Mouse (Mus musculus): ENCODE results near the gene Hist1h4f. TPM values are rescaled to one million over a fixed set of nuclear protein-coding genes. Genes with fewer than 3 reads are reported as not detected.
"Not testable (repeated sequence)": the region's sequence is repeated elsewhere in the genome, so short reads cannot be mapped to it uniquely, and the experiment has no call there.

Gene Hist1h4f
- total RNA-seq, 2 experiments from 2014 or later = 110 to 3,291 TPM

DNA sequence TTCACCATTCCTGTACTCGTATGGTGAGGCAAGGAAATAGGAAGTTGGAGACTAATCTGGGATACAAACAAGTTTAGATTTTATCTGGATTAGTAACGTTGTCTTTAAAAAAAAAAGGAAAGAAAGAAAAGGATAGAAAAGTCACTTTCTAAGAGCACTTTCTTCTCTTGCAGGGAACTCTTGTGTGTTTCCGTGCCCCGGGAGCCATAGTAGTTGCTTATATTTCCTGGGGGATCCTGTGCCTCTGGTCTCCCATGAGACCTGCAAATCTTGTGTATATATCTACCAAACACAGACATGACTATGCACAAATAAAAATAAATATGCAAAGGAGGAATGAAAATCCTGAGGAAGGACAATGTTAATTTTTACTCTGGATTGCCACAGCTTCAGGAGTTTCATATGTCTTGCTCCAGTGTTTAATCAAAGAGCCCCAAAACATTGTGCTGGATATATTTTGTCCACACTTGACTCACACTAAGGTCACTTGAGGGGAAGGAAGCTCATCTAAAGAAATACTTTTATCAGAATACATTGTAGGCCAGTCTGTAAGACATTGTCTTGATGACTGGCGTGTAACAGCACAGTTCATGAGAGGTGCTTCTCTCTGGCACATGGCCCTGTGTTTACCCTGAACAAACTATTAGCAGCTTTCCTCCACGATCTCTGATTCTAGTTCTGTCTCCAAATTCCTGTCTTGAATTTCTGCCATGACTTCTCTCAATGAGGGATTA is 25.6 kb upstream of the Hist1h4f start:
- no peak for ATAC-seq (ENCODE audit: poor library complexity, severe bottlenecking)

DNA sequence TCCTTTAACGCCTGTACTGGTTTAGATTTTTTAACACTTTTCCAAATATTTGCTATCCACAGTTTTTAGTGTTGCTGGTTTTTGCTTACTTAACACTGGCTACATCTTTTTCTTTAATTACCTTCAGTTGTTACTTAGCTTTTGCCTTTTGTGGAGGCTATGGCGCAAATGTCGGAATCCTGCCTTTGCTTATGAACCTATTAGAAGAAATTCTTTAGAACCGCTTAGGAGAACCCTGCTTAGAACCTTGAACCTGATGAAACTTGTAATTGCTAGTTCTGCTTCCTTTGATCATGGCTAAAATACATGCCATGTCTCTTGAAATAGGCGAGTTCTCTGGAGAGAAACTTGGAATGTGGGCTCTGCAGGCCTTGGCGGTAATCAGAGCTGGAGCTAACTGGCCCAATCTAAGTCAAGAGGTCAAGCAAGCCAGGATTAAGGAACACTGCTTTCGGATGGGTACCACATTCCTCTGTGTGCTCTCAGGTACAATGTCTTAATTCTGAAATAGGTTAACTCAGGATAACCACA is 25.0 kb upstream of the Hist1h4f start:
- no peak for ATAC-seq (ENCODE audit: poor library complexity, severe bottlenecking)

DNA sequence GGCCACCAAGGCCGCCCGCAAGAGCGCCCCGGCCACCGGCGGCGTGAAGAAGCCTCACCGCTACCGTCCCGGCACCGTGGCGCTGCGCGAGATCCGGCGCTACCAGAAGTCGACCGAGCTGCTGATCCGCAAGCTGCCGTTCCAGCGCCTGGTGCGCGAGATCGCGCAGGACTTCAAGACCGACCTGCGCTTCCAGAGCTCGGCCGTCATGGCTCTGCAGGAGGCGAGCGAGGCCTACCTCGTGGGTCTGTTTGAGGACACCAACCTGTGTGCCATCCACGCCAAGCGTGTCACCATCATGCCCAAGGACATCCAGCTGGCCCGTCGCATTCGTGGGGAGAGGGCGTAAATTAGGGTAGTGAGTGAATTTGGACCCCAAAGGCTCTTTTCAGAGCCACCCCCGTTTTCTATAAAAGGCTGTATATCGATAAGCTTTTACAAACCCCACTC is 24.4 kb upstream of the Hist1h4f start:
- ATAC-seq (ENCODE audit: poor library complexity, severe bottlenecking) = not testable (repeated sequence)

DNA sequence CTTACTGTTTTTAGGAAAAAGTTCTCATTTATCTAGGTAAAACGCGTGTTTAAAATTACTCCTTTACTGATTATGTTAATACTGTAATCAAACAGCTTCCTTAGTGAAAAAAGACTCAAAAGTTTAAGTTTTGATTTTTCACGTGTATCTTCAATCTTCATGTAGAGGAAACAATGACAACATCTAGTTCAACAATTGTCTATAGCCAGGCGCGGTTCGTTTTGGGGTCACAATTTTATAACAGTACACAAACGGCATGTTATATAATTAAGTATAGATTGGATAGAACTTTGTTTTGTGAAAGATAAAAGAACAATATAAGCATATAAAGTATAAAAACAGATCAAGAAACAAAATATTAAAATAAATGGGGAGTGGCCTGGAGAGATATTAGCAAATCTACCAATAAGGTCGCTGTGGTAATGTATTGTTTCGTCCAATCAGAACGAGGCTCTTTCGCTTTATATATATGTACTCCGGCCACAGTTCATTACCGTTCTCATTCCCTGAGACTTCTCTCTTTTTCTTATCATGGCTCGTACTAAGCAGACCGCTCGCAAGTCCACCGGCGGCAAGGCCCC is 23.9 kb upstream of the Hist1h4f start, which contains the start of gene Hist1h3d:
Gene Hist1h3d (plus strand): TSS at position 493 of the 581 bp plus-strand sequence.
- peak; percentile 39 for ATAC-seq (ENCODE audit: poor library complexity, severe bottlenecking)

DNA sequence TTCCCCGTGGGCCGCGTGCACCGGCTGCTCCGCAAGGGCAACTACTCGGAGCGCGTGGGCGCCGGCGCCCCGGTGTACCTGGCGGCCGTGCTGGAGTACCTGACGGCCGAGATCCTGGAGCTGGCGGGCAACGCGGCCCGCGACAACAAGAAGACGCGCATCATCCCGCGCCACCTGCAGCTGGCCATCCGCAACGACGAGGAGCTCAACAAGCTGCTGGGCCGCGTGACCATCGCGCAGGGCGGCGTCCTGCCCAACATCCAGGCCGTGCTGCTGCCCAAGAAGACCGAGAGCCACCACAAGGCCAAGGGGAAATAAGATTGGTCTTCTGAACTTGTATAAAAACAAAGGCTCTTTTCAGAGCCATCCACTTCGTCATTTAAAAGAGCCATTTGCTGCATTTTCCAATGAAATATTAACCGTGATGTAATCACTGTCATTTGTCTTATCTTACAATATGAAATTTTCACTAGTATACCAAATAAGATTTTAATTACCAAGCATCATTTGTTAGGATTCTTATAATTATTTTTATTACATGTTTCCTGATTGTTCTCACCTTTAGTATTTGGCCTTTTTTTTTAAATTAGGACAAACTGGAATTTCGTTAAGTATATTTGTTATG is 23.2 kb upstream of the Hist1h4f start:
- not testable (repeated sequence) for ATAC-seq (ENCODE audit: poor library complexity, severe bottlenecking)

DNA sequence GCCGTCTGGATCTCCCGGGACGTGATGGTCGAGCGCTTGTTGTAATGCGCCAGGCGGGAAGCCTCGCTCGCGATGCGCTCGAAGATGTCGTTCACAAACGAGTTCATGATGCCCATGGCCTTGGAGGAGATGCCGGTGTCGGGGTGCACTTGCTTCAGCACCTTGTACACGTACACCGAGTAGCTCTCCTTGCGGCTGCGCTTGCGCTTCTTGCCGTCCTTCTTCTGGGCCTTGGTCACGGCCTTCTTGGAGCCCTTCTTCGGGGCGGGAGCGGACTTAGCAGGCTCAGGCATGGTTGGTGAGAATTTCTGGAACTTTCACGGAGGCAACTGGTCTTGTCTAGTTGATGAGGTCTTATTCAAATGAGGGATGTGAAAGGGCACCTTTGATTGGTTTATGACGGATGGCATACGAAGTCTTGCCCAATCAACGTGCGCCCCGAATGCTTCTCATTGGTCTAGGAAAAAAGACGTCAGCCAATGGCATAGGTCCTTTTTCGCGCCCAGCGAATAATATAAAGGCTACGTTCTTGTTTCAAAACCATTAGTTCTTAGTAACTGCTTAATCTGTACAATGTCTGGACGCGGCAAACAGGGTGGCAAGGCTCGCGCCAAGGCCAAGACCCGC is 22.6 kb upstream of the Hist1h4f start, which contains the start of the genes Hist1h2bf and Hist1h2ad:
Gene Hist1h2bf (minus strand): TSS at position 299 of the 627 bp plus-strand sequence.
Gene Hist1h2ad (plus strand): TSS at position 484 of the 627 bp plus-strand sequence.
- ATAC-seq (ENCODE audit: poor library complexity, severe bottlenecking) = peak; percentile 80

DNA sequence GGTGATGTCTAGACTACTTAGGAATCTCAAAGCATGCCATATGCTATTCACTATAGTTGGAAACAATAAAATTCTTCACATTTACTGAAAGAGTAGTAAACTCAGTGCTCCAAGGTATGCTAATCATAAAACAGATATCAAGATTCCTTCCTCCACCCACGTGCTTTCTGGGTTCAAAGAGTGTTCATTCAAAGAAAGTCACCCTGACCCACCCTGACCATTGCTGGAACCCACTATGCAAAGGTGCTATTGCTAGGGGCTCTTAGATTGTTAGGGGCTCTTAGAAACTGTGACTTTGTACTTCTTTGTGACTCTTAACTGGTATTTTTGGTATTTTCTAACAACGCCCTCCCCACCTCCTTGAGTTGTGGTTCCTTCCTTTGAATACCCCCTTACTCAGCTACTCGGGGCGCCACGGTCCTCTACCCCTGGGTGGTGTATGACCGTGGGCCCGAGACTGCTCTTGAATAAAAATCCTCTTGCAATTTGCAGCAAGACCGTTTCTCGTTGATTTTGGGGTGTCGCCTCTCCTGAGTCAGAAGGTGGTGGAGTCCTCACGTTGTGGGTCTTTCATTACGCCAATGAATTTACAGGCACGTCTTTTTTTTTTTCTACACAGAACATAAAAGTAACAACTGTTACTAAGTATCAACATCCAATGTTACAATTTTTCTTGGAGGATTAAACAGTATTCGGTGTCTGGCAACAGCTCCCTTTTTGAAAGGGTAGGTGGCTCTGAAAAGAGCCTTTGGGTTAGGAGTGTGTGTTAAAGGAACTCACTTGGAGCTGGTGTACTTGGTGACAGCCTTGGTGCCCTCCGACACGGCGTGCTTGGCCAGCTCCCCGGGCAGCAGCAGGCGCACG is 21.8 kb upstream of the Hist1h4f start:
- ATAC-seq (ENCODE audit: poor library complexity, severe bottlenecking) = not testable (repeated sequence)

DNA sequence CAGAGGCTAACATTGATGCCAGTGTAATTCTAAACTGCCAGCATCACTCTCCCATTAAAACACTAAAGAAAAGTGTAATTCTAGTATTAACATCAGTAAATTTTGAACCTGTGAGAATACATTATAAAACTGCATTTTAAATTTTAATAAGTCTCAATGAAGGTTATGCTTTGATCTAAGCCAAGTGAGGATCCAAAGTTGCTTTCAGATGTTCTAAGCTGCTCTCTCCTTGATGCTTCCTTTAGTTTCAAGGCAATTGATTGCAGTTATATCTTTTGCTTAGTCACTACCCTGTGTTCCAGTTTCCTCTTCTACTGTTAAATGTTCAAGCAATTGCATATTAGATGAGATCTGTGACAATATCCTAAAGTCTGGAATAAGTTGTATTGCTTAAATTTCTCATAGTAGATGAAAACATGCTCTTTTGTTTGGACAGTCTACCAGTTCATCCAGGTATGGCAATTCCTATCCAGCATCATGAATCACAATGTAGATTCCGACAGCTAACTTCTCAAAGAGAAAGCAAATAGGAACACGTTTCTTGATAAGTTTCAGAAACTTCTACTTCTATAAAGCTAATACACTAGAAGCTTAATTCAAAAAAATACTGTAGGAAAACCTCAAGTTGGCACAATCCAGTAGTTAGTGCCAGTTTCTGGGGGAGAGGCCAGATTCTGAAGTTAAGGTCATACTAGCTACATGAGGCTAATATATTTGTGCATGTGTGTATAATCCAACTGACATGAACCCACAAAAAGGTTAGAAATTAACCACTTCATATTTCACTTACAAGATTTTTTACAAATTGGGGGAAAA is 21.0 kb upstream of the Hist1h4f start:
- no peak for ATAC-seq (ENCODE audit: poor library complexity, severe bottlenecking)

DNA sequence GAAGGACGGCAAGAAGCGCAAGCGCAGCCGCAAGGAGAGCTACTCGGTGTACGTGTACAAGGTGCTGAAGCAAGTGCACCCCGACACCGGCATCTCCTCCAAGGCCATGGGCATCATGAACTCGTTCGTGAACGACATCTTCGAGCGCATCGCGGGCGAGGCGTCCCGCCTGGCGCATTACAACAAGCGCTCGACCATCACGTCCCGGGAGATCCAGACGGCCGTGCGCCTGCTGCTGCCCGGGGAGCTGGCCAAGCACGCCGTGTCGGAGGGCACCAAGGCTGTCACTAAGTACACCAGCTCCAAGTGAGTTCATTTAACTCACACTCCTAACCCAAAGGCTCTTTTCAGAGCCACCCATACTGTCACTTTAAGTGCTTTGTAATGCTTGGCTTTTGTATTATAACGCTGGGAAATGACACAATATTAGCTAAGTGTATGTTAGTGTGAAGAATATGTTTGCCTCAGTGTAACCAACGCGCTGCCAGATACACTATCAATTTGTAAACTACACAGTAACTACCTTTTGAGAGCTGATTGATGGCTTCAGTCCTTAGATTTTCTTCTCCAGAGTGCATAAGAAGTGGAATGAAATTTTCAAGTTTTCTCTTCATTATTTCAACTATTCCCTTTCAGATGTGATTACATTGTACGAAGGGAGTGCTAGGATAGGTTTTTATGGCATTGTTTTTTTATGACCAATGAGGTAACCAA is 20.2 kb upstream of the Hist1h4f start:
- not testable (repeated sequence) for ATAC-seq (ENCODE audit: poor library complexity, severe bottlenecking)

DNA sequence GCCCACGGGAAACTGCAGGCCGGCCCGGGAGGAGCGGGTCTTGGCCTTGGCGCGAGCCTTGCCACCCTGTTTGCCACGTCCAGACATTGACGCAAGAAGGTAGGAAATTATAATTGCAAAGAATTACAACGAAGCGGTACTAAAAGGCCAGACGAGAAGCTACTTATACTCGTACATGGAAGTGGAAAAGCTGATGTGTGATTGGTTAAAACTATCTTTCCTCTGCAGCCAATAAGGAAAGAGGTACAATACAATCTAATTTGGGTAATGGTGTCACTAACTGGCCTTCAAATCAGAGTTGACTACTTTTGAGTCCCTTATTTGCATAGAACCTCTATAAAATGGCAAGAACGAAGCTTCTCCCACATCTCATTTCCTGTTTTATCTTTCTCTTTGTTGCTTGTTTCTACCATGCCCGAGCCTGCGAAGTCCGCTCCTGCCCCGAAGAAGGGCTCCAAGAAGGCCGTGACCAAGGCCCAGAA is 19.6 kb upstream of the Hist1h4f start, which contains the start of the genes Hist1h2ae and Hist1h2bg:
Gene Hist1h2ae (minus strand): TSS at position 199 of the 482 bp plus-strand sequence.
Gene Hist1h2bg (plus strand): TSS at position 375 of the 482 bp plus-strand sequence.
- ATAC-seq (ENCODE audit: poor library complexity, severe bottlenecking) = peak; percentile 83

DNA sequence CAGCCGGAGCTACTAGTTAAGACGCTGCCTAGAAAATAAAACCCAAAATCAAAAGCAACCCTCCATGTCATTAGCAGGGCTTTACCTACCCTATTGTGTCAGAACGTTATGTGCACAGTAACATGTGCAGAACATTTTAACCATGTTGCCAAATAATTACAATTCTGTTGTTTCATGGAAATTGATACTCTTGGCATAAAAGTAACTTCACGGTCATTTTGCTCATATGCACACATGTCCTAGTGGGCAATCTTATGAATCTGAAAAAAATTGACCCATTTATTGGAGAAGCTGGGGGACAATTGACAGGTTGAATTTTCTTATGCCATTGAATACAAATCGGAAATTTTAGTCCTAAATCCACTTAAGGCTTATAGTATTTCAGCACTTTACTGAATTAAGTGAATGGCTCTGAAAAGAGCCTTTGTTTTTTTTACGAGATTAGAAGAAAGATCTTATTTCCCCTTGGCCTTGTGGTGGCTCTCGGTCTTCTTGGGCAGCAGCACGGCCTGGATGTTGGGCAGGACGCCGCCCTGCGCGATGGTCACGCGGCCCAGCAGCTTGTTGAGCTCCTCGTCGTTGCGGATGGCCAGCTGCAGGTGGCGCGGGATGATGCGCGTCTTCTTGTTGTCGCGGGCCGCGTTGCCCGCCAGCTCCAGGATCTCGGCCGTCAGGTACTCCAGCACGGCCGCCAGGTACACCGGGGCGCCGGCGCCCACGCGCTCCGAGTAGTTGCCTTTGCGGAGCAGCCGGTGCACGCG is 19.0 kb upstream of the Hist1h4f start:
- ATAC-seq (ENCODE audit: poor library complexity, severe bottlenecking) = not testable (repeated sequence)

DNA sequence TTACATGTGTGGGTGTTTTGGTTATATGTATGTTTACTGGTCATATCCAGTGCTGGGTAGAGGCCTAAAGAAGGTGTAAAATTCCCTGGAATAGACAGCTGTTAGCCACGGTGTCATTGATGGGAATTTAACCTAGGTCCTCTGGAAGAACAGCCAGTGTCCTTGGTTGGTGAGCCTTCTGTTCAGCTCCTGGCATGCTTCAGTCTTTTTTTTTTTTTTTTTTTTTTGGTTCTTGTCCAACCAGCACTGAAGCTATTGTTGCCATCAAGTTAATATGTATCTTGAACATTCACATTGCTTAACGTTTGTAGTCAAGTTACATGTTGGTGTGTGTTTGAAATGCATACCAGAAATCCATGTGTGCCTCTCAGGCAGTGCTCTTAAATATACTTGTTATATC is 13.0 kb upstream of the Hist1h4f start:
- no peak for ATAC-seq (ENCODE audit: poor library complexity, severe bottlenecking)

DNA sequence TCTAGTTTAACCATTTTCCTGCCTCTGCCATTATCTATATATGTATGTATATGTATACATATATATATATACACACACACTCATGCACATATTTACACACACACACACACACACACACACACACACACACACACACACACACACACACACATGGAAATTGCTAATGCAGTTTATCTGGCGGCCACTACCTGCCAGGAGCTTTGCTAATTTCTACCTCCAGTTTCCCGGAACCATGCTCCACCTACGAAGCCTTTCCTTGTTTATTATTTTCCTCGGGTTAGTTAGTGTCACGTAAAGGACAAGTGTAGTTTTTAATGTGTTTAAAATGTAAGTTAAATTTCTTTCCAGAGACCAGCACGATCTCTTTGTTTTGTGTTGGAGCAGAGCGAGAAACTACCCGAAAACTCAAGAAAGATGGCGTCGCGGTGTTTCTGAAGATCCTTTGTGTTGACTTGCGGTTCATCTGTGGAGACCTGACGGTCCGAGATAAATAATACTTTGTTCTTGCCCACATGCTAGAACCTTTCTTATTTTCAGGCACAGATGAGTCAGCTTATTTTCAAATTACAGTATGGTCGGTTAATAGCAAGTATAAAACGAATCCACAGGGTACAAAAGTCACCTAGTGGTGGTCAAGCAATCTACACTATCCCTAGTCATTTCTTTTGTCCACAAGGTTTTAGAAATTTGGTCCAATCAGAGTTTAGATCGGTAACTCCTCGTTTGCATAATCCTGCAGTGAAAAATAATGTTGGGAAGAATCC is 11.4 kb upstream of the Hist1h4f start:
- peak; percentile 36 for ATAC-seq (ENCODE audit: poor library complexity, severe bottlenecking)

DNA sequence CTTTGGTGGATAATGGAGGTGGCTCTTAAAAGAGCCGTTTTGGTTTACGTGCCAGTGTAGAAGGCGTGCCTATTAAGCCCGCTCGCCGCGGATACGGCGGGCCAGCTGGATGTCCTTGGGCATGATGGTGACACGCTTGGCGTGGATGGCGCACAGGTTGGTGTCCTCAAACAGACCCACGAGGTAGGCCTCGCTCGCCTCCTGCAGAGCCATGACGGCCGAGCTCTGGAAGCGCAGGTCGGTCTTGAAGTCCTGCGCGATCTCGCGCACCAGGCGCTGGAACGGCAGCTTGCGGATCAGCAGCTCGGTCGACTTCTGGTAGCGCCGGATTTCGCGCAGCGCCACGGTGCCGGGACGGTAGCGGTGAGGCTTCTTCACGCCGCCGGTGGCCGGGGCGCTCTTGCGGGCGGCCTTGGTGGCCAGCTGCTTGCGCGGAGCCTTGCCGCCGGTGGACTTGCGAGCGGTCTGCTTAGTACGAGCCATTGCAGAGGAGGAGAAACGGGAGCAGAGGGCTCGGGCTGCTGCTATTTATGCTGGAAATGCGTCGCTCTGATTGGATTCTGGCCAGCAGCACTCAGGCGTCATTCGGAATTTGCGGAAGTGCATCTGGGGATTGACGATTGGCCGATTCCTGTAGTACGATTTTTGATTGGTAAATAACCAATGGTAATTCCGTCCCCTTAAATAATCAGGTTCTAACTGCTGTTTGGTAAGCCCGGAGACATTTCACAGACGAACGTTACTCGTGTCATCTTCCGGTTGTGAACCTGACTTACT is 10.6 kb upstream of the Hist1h4f start, which contains the start of gene Hist1h3e:
Gene Hist1h3e (minus strand): TSS at position 487 of the 777 bp plus-strand sequence.
- peak; percentile 92 for ATAC-seq (ENCODE audit: poor library complexity, severe bottlenecking)

DNA sequence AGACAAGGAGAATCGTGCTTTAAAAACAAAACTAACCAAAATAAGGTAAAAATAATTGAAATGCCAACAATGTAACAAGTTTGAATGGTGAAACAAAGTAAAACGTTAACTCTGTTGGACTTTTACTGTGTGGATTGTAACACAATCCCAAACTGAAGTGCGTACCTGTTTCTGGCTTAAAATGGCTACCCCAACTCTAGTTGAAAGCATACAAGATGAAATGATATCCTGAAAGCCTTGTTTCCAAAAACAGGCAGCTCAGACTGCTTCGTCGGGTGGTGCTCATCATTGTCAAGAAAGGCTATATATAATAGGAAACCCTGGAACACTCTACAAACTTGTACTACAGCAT is 10.1 kb upstream of the Hist1h4f start:
- peak; percentile 20; the same call in 1 of the 2 replicates for ATAC-seq (ENCODE audit: poor library complexity, severe bottlenecking)

DNA sequence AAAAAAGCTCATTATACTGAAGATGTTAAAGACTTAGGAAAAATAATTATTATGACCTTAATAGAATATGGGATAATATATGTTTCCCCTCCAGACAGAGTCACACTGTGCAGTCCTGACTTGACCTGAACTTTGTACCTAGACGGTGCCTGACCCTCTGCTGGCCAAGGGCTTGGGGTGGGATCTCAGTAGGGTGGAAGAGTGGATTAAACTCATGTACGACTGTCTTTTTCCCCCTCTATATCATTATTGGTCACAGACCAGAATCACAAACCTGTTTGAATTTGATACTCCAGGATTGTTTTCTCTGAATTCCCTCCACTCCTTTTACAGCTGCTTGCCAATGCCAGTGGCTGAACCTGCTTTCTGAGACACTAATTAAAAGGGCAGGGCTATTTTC is 9.3 kb upstream of the Hist1h4f start:
- ATAC-seq (ENCODE audit: poor library complexity, severe bottlenecking) = not testable (repeated sequence)
